Mouse (Mus musculus) brain, adult 10 weeks (tissue): ENCODE measurements around the gene Sh3rf3. TPM values are rescaled to one million over a fixed set of nuclear protein-coding genes. Genes with fewer than 3 reads are reported as not detected.

Experiments used
- polyA plus RNA-seq: library from polyadenylated mRNA; stranded (reverse); fragments of 350-450 nt; fragmentation: Illumina TruSeq; extraction: RNeasy Lipid Tissue Mini Kit (QIAGEN cat#74804); gene quantifications from one replicate; pipeline ENCODE4 v1.2.3, GENCODE M21; 2015; ENCODE audit warnings: low read depth, low replicate concordance

The Sh3rf3 gene
- polyA plus RNA-seq, result 10.7 TPM

DNA sequence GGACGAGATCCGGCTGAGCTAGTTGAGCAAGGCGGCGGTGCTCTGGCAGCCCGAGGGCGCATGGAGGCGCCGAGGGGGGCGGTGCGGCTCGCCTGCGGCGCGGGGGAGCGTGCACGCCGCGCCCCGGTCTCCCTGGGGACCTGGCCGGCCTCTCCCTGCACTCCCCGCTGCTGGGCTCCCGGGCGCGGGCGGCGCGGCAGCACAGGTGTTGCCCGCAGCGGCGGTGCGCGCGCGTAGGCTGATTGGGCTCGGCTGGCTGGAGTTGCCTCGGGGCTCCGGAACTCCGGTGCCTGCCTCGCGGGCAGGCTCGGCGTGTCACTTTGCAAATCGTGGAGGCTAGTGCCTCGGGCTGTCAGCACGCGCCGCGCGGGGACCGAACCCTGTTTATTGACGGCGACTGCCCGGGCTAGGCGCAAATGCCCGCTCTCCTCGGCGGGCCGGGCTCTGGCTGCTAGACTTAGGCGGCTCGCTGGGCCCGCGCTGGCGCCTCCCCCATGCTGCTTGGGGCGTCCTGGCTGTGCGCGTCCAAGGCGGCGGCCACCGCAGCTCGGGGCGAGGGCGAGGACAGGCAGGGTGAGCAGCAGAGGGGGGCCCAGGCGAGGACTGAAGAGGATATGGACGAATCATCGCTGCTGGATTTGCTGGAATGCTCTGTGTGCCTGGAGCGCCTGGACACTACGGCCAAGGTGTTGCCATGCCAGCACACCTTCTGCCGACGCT, at the start of gene Sh3rf3:
Sh3rf3 (plus strand) TSS at position 279 of the 720 bp plus-strand sequence.

Other genes starting within 250 kb of the Sh3rf3 start
- gene Edar, start 137.7 kb upstream of the Sh3rf3 start, polyA plus RNA-seq, result 0.24 TPM
- not detected for gene Gm17542, start 95.1 kb upstream of the Sh3rf3 start, polyA plus RNA-seq